Mouse (Mus musculus): ENCODE measurements around the gene C77080.
"Not testable (repeated sequence)": the region's sequence is repeated elsewhere in the genome, so short reads cannot be mapped to it uniquely, and the experiment has no call there.

C77080 gene

GRCm38 (mm10) chr4:129218569-129219175 is 42.5 kb downstream of the C77080 start:
- DNase-seq (ENCODE audit: low spot score) = no peak

- DNase-seq (ENCODE audit: low spot score) = not testable (repeated sequence)
Measured at GRCm38 (mm10) chr4:129212486-129212885, 48.7 kb downstream of the C77080 start.

- no peak for DNase-seq (ENCODE audit: low spot score)
Measured at GRCm38 (mm10) chr4:129211461-129211860, 49.7 kb downstream of the C77080 start.

GRCm38 (mm10) chr4:129209504-129209903 is 51.7 kb downstream of the C77080 start:
- no peak for DNase-seq (ENCODE audit: low spot score)

GRCm38 (mm10) chr4:129206792-129207191 is 54.4 kb downstream of the C77080 start:
- no peak for DNase-seq (ENCODE audit: low spot score)

GRCm38 (mm10) chr4:129204655-129205054 is 56.5 kb downstream of the C77080 start:
- no peak for DNase-seq (ENCODE audit: low spot score)

GRCm38 (mm10) chr4:129197514-129197913 is 63.7 kb downstream of the C77080 start:
- DNase-seq (ENCODE audit: low spot score) = no peak

GRCm38 (mm10) chr4:129194280-129194679 is 66.9 kb downstream of the C77080 start:
- no peak for DNase-seq (ENCODE audit: low spot score)

- no peak for DNase-seq (ENCODE audit: low spot score)
Measured at GRCm38 (mm10) chr4:129191691-129192090, 69.5 kb downstream of the C77080 start.

- no peak for DNase-seq (ENCODE audit: low spot score)
Measured at GRCm38 (mm10) chr4:129190538-129190937, 70.7 kb downstream of the C77080 start.

- peak; percentile 82 for DNase-seq (ENCODE audit: low spot score)
Measured at GRCm38 (mm10) chr4:129189542-129190519, 71.4 kb downstream of the C77080 start, which contains the start of the genes S100pbp and Yars. TSS of gene S100pbp (minus strand) at chr4:129189727. TSS of gene Yars (plus strand) at chr4:129189760.

- peak; percentile 49 for DNase-seq (ENCODE audit: low spot score)
Measured at GRCm38 (mm10) chr4:129188803-129189541, 72.2 kb downstream of the C77080 start.

- DNase-seq (ENCODE audit: low spot score) = no peak
Measured at GRCm38 (mm10) chr4:129188041-129188659, 73.1 kb downstream of the C77080 start.

GRCm38 (mm10) chr4:129179560-129179959 is 81.6 kb downstream of the C77080 start:
- DNase-seq (ENCODE audit: low spot score) = no peak

- DNase-seq (ENCODE audit: low spot score) = no peak
Measured at GRCm38 (mm10) chr4:129172529-129172928, 88.7 kb downstream of the C77080 start.
